Mouse (Mus musculus): ENCODE data around the gene Ccnd2. TPM values are rescaled to one million over a fixed set of nuclear protein-coding genes. Genes with fewer than 3 reads are reported as not detected.
A peak's percentile ranks its signal among the peaks of the same experiment; 100 is the strongest.

Ccnd2 gene
- total RNA-seq, 1 experiment from 2014 or later, result 209 TPM

GRCm38 (mm10) chr6:127148526-127149302 lies 3.3 kb downstream of the Ccnd2 start:
- DNase-seq, result peak; percentile 66

GRCm38 (mm10) chr6:127147665-127148064 lies 4.3 kb downstream of the Ccnd2 start:
- peak; percentile 93 for DNase-seq

- DNase-seq, result no peak
Measured at GRCm38 (mm10) chr6:127146322-127146947, 5.6 kb downstream of the Ccnd2 start.

- no peak for DNase-seq
Measured at GRCm38 (mm10) chr6:127145464-127146190, 6.4 kb downstream of the Ccnd2 start.

- no peak for DNase-seq
Measured at GRCm38 (mm10) chr6:127143576-127144288, 8.3 kb downstream of the Ccnd2 start.

- DNase-seq, result no peak
Measured at GRCm38 (mm10) chr6:127143124-127143520, 8.9 kb downstream of the Ccnd2 start.

GRCm38 (mm10) chr6:127142154-127143123 lies 9.6 kb downstream of the Ccnd2 start:
- DNase-seq, result peak; percentile 73

GRCm38 (mm10) chr6:127138962-127139361 lies 13.0 kb downstream of the Ccnd2 start:
- no peak for DNase-seq

- DNase-seq, result no peak
Measured at GRCm38 (mm10) chr6:127133433-127134245, 18.4 kb downstream of the Ccnd2 start.

- no peak for DNase-seq
Measured at GRCm38 (mm10) chr6:127132719-127133118, 19.3 kb downstream of the Ccnd2 start.

- DNase-seq, result no peak
Measured at GRCm38 (mm10) chr6:127131946-127132345, 20.0 kb downstream of the Ccnd2 start.

GRCm38 (mm10) chr6:127130377-127130776 lies 21.6 kb downstream of the Ccnd2 start:
- DNase-seq, result no peak

GRCm38 (mm10) chr6:127129659-127130058 lies 22.3 kb downstream of the Ccnd2 start:
- no peak for DNase-seq

GRCm38 (mm10) chr6:127123506-127123905 lies 28.5 kb downstream of the Ccnd2 start:
- peak; percentile 69 for DNase-seq

- DNase-seq, result no peak
Measured at GRCm38 (mm10) chr6:127122996-127123395, 29.0 kb downstream of the Ccnd2 start.

GRCm38 (mm10) chr6:127122221-127122806 lies 29.7 kb downstream of the Ccnd2 start:
- DNase-seq, result peak; percentile 73

GRCm38 (mm10) chr6:127114753-127115456 lies 37.1 kb downstream of the Ccnd2 start:
- no peak for DNase-seq

GRCm38 (mm10) chr6:127109402-127109930 lies 42.5 kb downstream of the Ccnd2 start, which contains the start of gene Tigar:
TSS of gene Tigar (minus strand) at chr6:127109557.
- peak; percentile 97 for DNase-seq

Measured in adrenal gland, postnatal 14 days (tissue).